Mouse (Mus musculus) spleen, postnatal 36 days (tissue): ENCODE measurements around the gene Lin54.
"Not testable (repeated sequence)": the region's sequence is repeated elsewhere in the genome, so short reads cannot be mapped to it uniquely, and the experiment has no call there.

Experiments
- DNase-seq, 2 experiments: peaks; one replicate each; pipeline ENCODE4 v3.0.0; 2022; ENCODE audit warnings: low spot score in 2 of 2, mixed read lengths in 1 of 2

Gene Lin54

DNA sequence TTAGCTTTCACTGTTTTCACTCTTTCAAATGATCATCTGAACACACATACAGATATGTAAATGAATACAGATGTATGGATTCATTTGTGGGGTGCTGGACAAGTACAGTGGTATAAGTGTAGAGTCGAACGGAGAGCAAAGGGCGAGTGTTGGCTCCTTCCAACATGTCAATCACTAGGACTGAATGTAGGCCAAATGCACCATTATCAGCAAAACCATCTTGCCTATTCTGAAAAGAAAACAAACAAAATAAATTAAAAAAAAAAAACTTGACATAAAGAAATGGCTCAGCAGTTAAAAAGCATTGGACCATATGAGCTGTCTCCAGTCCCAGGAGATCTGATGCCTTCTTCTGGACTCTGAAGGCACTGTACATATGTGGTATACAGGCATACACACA, 12.2 kb downstream of the Lin54 start:
- no peak for DNase-seq

DNA sequence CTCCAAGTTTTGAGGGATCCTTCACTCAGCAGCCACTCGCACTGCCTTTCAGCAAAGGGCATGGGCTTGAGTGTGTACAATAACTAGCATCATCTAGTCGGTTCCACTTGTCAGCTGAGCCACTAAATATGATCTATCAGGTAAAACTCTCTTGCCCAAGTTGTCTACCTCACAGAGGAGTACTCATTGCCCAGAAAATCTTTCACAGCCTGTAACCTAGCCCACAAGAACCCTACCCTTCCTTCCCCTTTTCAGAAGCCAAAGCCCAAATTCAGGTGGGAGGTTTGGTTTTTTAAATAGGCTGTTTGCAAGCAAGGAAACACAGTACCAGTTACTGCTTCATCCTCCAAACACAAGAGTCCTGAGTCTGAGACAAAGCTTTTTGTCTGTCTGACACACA, 13.3 kb downstream of the Lin54 start:
- DNase-seq, result no peak

DNA sequence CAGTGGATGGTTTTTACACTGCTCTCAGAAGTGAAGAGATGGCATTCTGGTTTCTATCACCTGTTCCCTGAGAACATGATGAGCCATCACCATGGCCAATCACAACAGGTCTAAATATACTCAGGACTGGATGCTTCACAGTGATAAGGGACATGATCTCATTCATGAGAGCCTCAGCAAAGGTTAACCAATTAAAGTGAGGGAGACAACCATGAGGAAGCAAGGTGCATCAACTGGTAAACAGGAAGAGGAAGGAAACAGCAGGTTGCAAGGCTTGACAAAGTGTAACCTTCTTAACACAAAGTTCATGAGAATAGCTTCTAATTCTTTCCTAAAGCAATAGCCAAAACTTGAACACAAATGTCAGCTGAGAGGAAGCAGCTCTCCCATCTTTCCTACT, 16.9 kb downstream of the Lin54 start:
- no peak for DNase-seq

DNA sequence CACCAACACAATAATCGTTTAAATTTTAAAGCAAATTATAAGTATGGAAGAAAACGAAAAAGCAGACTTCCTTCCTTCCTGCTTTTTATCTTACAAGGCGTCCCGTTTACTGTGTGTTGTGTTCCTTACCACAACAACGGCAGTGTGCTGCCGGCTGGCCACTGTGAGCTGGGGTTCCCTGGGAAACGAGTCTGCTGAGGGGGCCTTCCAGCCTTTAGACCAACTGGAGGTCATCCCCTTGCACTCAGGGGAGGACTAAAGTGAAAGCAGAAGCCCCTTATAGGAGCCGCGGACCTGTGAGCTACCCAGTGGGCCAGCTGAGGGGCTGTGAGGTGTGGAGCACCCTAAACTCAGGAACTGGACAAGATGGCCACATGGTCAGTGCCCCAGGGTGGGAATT, 22.8 kb downstream of the Lin54 start:
- DNase-seq, result no peak

DNA sequence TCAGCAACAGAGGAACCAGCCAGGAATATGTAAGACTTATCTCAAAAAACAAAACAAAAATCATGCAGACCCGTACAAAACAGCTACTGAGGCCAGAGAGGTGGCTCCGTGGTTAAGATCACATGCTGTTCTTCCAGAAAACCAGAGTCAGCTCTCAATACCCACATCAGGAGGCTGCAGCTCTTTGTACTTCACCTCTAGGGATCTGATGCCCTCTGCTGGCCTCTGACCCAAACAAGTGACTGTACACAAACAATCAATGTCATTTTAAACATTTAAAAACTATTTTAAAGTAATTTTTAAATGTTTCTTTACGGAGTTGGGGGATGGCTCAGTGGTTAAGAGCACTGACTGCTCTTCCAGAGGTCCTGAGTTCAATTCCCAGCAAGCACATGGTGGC, 24.1 kb downstream of the Lin54 start:
- no peak for DNase-seq

DNA sequence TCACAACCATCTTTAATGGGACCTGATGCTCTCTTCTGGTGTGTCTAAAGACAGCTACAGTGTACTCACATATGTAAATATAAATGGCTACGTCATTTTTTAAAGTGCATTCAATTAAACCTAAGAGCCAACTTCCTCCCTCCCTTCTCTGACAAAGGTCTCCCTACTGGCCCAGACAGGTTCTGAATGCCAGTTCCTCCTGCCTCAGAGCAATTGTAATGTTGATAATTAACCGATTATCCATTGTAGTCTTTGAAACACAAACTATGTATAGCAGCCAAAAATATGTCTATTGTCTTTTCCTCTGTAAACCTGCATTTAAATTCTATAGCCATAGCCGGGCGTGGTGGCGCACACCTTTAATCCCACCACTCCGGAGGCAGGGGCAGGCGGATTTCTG, 33.1 kb downstream of the Lin54 start:
- no peak for DNase-seq

DNA sequence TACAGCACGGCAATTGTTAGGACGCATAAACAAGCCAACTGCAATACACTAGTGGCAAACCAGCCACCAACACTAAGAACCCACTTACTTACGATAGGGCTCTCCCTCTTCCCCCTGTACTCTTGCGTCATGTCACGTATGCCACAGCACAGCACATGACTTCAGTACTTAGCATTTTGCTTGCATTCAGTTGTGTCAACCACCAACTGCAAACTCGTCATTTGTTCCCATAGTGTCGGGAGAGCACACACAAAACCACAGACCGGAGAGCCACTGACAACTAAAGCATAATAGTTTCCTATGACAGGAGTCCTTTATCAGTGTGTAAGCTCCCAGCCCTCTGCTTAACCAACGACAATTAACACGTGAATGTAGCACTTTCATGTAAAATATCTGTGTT, 33.8 kb downstream of the Lin54 start:
- no peak for DNase-seq

DNA sequence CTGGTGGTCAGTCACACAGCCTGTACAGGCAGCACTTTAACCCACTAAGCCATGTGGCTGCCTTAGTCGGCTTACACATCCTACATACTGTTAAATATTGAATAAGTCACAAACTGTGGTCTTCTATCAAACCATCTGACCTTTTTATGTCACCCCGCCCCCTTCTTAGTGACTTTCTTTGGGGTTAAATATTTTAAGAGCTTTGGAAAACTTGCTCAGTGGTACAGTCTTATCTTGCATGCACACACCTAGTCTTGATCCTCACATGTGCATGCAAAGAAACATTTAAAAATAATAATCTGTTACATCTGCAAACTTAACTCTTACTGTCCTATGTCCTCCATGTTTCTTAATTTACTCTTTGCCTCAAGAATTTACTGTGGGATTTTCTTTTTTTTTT, 38.1 kb downstream of the Lin54 start:
- no peak for DNase-seq

DNA sequence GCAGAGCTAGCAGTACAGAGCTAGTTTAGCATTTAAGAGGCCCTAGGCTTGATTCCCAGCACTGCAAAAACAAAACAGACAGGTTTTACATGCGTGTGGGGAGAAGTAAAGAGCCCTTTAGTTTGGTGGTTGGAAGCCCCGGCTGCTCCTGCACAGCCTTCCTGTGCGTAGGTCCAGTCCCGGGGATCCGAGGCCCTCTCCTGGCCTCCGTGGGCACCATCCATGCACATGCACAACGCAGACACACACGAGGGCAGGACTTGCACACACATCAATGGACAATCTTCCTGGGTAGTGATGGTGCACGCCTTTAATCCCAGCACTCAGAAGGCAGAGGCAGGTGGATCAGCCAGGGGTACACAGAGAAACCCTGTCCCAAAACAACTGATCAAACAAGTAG, 38.9 kb downstream of the Lin54 start:
- no peak for DNase-seq

DNA sequence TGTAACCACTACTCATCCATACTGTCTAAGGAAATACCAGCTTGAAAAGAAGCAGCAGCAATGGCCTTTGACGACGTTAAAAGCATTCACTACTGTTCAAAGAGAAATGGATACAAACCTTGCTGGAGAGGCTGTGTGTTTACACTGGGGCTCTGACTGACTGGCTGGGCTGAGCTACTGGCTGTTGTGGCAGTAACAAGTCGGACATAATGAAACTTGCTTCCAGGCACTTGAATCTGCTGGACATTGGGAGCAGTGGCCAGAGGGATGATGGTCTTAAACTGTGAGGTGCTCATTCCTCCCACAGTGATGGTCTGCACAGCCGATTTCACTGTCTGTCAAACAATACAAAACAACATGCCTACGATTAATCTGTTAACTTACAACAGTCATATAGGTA, 41.0 kb downstream of the Lin54 start:
- DNase-seq, result no peak

DNA sequence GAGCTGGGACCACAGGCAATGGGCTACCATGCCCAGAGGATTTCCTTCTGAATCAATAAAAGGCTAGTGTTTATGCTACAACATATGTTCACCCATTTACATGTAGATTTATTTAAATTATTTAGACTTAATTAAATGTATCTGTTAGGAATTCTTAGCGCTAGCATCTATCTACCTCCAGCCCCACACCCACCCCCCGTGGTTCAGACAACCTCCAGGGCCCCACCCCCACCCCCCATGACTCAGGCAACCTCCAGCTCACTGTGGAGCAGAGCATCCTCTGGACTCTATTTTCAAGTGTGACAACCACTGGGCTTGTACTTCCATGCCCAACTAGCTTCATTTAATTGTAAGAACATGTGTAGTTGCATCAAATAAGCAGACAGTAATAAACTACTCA, 48.6 kb downstream of the Lin54 start:
- DNase-seq, result no peak

DNA sequence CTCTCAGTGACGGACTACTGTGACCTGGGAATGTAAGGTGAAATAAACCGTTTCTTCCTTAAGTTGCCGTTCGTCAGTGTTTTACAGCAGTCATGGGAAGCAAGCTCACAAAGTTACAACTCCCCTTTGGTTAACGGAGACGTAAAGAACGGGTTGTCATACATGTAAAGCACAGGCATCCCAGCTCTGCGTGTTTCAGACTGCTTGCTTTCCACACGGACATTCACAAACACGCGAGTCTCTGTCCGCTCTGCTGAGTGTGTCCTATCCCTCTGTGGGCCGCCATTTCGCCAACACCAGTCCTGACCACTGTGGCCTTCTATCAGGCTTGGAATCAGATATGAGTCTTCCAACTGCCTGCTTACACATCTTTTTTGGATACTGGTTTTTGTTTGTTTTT, 61.6 kb downstream of the Lin54 start:
- DNase-seq, result no peak

DNA sequence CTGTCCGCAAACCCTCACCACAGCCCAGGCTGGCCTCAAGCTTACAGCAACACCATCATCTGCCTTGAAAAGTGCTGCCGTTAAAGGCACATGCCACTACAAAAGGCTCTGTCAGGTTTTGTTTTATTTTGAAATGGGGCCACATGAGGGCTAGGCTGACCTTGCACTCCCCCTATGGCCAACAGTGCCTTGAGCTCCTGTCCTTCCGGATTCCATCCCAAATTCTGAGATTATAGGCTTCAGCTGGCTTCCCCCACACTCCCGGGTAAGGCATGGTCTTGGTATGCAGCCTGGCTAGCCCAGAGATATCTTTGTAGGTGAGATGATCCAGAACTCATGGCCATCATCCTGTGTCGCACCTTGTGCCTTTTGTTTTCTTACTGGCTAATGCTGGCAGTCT, 62.5 kb downstream of the Lin54 start:
- no peak for DNase-seq

DNA sequence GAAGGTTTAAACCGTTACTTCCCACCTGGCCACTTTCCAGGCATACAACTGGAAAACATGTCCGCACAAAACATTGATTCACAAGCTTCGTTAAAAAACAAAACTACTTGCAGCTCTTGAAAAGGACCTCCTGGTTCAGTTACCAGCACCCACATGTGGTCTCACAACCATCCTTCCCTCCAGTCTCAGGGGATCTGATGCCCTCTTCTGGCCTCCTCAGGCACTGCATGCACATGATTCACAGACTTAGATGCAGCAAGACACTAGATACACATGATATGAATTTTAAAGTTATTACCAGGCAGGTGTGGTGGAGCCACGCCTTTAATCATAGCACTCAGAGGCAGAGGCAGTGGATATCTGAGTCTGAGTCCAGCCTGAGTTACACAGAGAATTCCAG, 63.4 kb downstream of the Lin54 start:
- no peak for DNase-seq

DNA sequence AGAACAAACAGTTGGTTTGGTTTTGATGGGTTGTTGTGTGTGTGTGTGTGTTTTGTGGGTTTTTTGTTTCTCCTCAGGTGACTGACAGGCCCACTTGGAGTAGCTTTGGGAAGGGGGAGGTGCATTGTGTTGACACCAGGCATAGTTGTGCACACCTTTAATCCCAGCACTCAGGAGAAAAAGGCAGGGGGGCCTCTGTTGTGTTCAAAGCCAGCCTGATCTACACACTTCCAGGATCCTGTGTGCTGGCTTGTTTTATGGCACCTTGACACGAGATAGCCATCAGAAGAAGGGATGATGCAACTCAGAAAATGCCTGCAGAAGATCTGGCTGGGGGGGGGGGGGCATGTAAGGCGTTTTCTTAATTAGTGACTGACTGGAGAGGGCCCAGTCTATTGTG, 69.5 kb downstream of the Lin54 start:
- DNase-seq, result no peak

DNA sequence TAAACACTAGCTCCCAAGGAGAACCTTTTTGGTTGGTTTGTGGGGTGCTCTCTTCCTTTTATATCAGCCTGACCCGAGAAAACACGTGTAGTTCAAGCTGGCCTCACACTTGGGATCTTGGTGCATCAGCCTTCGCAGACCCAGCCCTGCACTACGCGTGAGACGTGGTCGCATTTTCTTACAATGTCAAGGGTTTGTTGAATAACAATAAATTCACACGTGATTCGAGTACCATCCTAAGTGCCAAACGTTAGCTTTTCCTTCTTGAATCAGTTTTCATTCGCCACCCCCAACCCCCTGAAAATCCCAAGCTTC, 70.4 kb downstream of the Lin54 start:
- no peak for DNase-seq

DNA sequence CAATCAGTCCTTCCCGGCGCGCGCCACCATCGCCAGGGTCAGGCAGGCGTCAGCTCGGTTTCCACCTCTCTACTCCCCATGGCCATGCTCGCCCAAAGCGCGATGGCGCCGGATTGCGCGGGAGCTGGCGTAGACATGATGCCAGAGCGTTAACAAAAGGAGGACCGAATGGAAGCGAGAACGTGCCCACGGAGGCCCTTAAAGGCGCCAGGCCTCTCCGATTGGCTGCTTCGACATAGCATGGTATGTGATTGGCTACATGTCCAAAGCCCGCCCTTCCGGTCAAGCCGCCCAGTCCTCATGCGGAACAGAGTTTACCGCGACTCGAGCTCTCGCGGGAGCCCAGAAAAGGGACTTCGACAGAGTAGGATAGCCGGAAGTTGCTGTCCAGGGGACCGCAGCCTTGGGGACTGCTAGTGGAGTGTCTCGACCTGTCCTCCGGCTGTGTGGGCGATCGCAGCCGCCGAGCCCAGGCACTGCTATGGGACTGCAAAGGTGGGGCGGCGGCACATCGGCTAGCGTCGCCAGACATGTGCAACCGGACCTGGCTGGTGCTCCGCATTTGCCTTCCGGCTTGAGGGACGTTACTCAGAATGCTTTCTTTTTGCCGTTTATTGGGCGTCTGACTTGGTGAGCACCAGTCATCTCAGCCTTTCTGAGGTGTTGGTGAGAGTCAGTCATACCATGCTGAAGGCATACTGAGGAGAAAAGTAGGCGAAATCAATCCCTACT, 70.9 kb downstream of the Lin54 start:
- peak; percentile 91 to 94 for DNase-seq

DNA sequence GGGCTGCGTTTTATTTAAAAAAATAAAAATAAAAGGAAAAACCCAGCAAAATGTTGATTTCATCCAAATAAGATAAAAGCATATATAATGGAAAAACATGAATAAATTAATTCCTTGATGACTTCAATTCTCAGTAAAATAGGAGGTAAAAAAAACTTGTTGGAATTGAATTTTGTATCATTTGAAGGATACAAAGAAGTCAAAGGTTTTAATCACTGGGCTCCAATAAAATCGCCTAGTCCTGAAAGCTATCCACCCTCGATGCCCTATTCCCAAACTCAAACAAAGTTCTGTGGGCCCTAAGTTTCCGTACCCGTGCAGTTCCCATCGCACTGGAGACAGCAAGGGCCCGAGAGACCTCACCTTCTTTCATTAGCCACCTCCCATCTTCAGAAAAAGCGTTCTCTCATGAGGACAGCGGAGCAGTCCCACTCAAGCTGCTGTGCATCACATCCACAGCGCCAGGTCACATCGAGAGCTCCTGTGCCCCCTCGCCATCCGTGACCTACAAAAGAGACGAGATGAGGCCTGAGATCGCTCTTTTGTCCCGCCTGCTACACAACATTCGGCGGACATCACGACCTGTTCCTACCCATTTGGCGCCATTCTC, 71.6 kb downstream of the Lin54 start:
- DNase-seq, result peak in 1 of 2 experiments; percentile 6

DNA sequence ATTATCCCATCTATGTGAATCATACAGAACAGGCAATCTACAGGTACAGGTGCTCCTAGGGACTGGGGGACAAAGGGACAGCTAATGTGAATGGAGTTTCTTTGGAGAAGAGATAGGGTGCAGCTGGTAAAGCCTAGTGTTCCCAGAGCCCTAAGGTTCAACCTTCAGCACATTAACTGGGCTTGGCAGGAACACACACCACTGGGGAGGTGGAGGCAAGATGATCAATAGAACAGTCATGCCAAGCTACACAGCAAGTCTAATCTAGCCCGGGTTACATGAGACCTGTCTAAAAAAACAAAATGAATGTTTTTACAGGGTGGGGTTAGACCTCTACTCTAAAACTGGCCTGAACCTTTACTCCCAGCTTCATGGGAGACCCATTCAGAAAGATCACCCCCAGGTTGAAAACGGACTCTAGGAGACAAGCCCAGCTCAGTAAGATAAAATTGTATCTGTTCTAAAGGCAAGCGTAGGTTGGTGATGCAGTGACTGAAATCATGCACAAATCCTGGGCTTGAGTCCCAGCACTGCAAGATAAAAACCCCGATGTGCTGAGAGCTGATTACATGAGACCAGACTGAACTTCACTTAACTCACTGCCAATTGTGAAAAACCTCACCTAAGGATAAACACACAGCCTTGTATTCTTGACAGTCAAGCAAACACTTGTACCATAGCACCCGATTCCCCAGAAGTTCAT, 72.3 kb downstream of the Lin54 start:
- no peak for DNase-seq

DNA sequence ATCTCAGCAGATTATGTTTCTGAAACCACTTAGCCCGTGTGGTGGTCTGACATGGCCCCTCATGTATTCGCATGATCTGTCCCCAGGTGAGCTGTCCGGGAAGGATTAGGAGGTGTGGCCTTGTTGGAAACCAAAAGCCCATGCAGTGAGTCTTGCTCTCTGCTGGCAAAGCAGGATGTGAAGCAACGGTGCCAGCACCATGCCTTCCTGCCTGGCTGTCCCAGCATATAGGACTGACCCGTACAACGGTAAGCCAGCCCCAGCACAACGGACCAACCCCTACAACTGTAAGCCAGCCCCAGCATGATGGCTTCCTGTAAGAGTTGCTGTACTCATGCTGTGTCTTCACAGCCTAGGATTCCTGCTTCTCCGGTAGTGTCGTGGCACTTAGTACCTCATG, 73.2 kb downstream of the Lin54 start:
- no peak for DNase-seq

DNA sequence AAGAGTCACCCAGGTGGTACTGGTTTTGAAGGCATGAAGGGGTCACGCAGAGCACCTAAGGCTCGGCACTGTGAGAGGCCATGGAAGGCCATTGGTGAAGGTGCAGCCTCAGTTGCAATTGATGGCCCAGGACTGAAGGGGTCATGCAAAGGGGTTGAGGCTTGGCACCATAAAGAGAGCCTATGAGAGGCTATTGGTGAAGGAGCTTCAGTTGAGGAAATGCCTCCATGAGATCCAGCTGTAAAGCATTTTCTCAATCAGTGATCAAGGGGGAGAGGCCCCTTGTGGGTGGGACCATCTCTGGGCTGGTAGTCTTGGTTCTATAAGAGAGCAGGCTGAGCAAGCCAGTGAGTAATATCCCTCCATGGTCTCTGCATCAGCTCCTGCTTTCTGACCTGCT, 74.6 kb downstream of the Lin54 start:
- DNase-seq, result not testable (repeated sequence)

DNA sequence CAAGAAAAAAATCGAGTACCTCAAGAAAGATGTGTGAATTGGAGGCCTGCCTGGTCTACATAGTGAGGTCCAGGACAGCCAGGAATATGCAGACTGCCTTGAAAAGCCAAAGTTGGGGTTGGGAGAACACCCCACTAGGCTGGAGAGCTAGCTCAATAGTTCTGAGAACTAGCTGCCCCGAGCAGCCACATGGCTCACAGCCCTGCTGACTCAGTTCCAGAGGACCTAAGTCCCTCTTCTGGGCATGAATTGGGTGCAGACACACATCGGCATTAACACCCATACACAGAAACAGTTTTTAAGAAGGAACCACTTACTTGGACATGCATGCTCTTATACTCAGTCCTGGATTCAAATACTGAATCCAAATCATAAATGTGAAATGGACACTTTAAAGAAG, 76.2 kb downstream of the Lin54 start:
- DNase-seq, result no peak

DNA sequence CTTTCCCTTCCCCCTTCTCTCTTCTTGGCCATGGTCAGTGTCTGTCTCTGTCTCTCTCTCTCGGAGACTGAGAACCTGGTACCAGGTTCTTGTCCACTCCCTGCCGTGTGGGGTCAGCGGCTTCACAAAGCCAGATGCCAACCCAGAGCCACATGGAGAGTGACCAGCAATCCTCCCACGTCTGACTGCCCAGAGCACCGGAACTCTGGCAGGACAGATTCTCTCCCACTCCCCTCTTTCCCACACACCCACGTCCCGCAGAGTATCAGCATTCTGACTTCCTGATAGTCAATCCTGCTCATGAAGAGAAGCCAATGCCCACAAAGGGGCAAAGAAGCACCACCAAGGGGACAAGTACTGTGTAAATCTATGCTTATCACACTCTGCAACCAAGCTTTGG, 76.8 kb downstream of the Lin54 start:
- DNase-seq, result no peak

DNA sequence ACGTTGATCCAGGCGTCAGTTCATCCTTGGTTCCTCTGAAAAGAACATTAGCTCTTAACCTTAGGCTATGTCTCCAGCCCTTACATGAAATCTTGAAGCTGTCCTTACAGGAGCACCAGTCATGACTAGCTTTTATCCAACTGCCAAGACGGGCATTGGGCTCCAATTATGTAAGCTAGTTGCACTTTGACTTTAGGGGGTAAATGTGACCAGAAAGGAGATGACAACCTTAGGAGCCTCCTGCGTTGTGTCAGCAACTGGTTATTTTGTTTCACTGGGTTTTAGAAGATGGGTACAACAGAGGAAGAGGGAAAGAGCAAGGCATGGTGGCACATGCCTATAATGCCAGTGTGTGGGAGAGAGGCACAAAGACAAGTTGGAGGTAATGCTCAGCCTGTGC, 81.6 kb downstream of the Lin54 start:
- DNase-seq, result no peak
